In genomic region chr10:66935731-66936130, GRCm38 (mm10) we compare ENCODE assay signal across 17 mouse cellular contexts.
DNase-seq lines count a peak whose midpoint lies in the region; ATAC-seq lines count a peak whose summit lies in the region.
"Had no signal": no experiment of that assay in that cellular context is flagged by ENCODE, and none has a peak within 500 bp of the region (broad histone marks: within the 10 kb centered on the region; RNA-seq: fewer than 3 reads in every experiment).

No protein-coding gene starts in this region.

- no peak for ATAC-seq in limb, embryonic 12.5 days (ENCODE audit: insufficient number of reproducible peaks, insufficient read depth, low FRiP score, low TSS enrichment, low read depth)
- peak; percentile 87 for ATAC-seq in heart, embryonic 12.5 days (ENCODE audit: insufficient number of reproducible peaks, low FRiP score)
- peak; percentile 86 for ATAC-seq in limb, embryonic 13.5 days (ENCODE audit: low FRiP score, low read depth)
- ATAC-seq in liver, embryonic 11.5 days (replicated peaks; ENCODE audit: low FRiP score), result no peak
- ATAC-seq in neural tube, embryonic 15.5 days (ENCODE audit: low FRiP score), result no peak
- ATAC-seq: intestine, postnatal 0 days; midbrain, embryonic 15.5 days; Patski had no signal

- DNase-seq in limb, embryonic 10.5 days (ENCODE audit: low spot score), result no peak
- DNase-seq in liver, embryonic 11.5 days (ENCODE audit: low spot score), result no peak
- no peak for DNase-seq in right cerebral cortex, adult 18-20 months
- DNase-seq: cerebellum, postnatal 10 days; gastrocnemius, postnatal 14 days; kidney, postnatal 36 days; left cerebral cortex, postnatal 4 days; lung, embryonic 14.5 days; right cerebral cortex, postnatal 25 days; thymus, adult 18-20 months had no signal

- no peaks in the 10 kb centered on the region for H3K9me3 ChIP-seq in limb, embryonic 12.5 days
- H3K9me3 ChIP-seq in limb, embryonic 10.5 days (replicated peaks), result no peaks in the 10 kb centered on the region
- H3K9me3 ChIP-seq in heart, embryonic 12.5 days (replicated peaks), result no peaks in the 10 kb centered on the region
- no peaks in the 10 kb centered on the region for H3K9me3 ChIP-seq in limb, embryonic 13.5 days
- H3K9me3 ChIP-seq in liver, embryonic 11.5 days (ENCODE audit: control insufficient read depth, low read length), result no peaks in the 10 kb centered on the region
- no peaks in the 10 kb centered on the region for H3K9me3 ChIP-seq in neural tube, embryonic 15.5 days (replicated peaks)
- H3K9me3 ChIP-seq: midbrain, embryonic 15.5 days had no signal

- no peaks in the 10 kb centered on the region for H3K36me3 ChIP-seq in limb, embryonic 12.5 days
- no peaks in the 10 kb centered on the region for H3K36me3 ChIP-seq in limb, embryonic 10.5 days
- no peaks in the 10 kb centered on the region for H3K36me3 ChIP-seq in heart, embryonic 12.5 days
- H3K36me3 ChIP-seq in limb, embryonic 13.5 days, result no peaks in the 10 kb centered on the region
- no peaks in the 10 kb centered on the region for H3K36me3 ChIP-seq in liver, embryonic 11.5 days (ENCODE audit: control insufficient read depth, insufficient read depth, low read length)
- no peaks in the 10 kb centered on the region for H3K36me3 ChIP-seq in neural tube, embryonic 15.5 days
- H3K36me3 ChIP-seq: midbrain, embryonic 15.5 days had no signal

- no peak overlapping the region for H3K4me3 ChIP-seq in limb, embryonic 12.5 days (replicated peaks)
- no peak overlapping the region for H3K4me3 ChIP-seq in limb, embryonic 10.5 days
- no peak overlapping the region for H3K4me3 ChIP-seq in heart, embryonic 12.5 days
- no peak overlapping the region for H3K4me3 ChIP-seq in limb, embryonic 13.5 days
- H3K4me3 ChIP-seq in liver, embryonic 11.5 days (ENCODE audit: low read depth, low read length), result no peak overlapping the region
- H3K4me3 ChIP-seq in neural tube, embryonic 15.5 days (replicated peaks), result no peak overlapping the region
- H3K4me3 ChIP-seq: midbrain, embryonic 15.5 days had no signal

- 0 out of 2 replicates have a peak overlapping the region, but pooled peaks have one; percentile 12 for H3K27ac ChIP-seq in limb, embryonic 12.5 days
- H3K27ac ChIP-seq in limb, embryonic 10.5 days, result no peak overlapping the region
- peak overlapping the region; percentile 56 for H3K27ac ChIP-seq in heart, embryonic 12.5 days (ENCODE audit: poor library complexity, severe bottlenecking)
- 0 out of 2 replicates have a peak overlapping the region, but pooled peaks have one; percentile 34 for H3K27ac ChIP-seq in limb, embryonic 13.5 days
- no peak overlapping the region for H3K27ac ChIP-seq in liver, embryonic 11.5 days (ENCODE audit: low read depth, low read length)
- no peak overlapping the region for H3K27ac ChIP-seq in neural tube, embryonic 15.5 days (replicated peaks)
- H3K27ac ChIP-seq: midbrain, embryonic 15.5 days had no signal

- no peak overlapping the region for H3K4me2 ChIP-seq in limb, embryonic 12.5 days
- H3K4me2 ChIP-seq in heart, embryonic 12.5 days, result peak overlapping the region; percentile 35; the same call in 1 of the 2 replicates
- 0 out of 2 replicates have a peak overlapping the region, but pooled peaks have one; percentile 4 for H3K4me2 ChIP-seq in limb, embryonic 13.5 days (replicated peaks)
- no peak overlapping the region for H3K4me2 ChIP-seq in liver, embryonic 11.5 days
- no peak overlapping the region for H3K4me2 ChIP-seq in neural tube, embryonic 15.5 days
- H3K4me2 ChIP-seq: lung, embryonic 14.5 days; midbrain, embryonic 15.5 days had no signal

- WGBS in limb, embryonic 12.5 days, result 55% methylated on average over 6 of the region's 6 CpGs
- 73% methylated on average over 6 of the region's 6 CpGs for WGBS in limb, embryonic 10.5 days
- WGBS in heart, embryonic 12.5 days, result 30% methylated on average over 6 of the region's 6 CpGs
- WGBS in limb, embryonic 13.5 days, result 45% methylated on average over 6 of the region's 6 CpGs
- WGBS in liver, embryonic 11.5 days, result 66% methylated on average over 6 of the region's 6 CpGs
- 68% methylated on average over 6 of the region's 6 CpGs for WGBS in neural tube, embryonic 15.5 days

- no peaks in the 10 kb centered on the region for H3K27me3 ChIP-seq in limb, embryonic 12.5 days
- no peaks in the 10 kb centered on the region for H3K27me3 ChIP-seq in limb, embryonic 10.5 days (ENCODE audit: low read depth, poor library complexity, severe bottlenecking)
- no peaks in the 10 kb centered on the region for H3K27me3 ChIP-seq in heart, embryonic 12.5 days (replicated peaks)
- H3K27me3 ChIP-seq in limb, embryonic 13.5 days, result no peaks in the 10 kb centered on the region
- H3K27me3 ChIP-seq in liver, embryonic 11.5 days (replicated peaks; ENCODE audit: control insufficient read depth, insufficient read depth, low read length), result no peaks in the 10 kb centered on the region
- H3K27me3 ChIP-seq in neural tube, embryonic 15.5 days (replicated peaks), result no peaks in the 10 kb centered on the region
- H3K27me3 ChIP-seq: midbrain, embryonic 15.5 days; Patski had no signal

- H3K9ac ChIP-seq in limb, embryonic 12.5 days (replicated peaks), result no peak overlapping the region
- no peak overlapping the region for H3K9ac ChIP-seq in heart, embryonic 12.5 days
- no peak overlapping the region for H3K9ac ChIP-seq in limb, embryonic 13.5 days
- no peak overlapping the region for H3K9ac ChIP-seq in liver, embryonic 11.5 days (ENCODE audit: low read depth, low read length)
- no peak overlapping the region for H3K9ac ChIP-seq in neural tube, embryonic 15.5 days (replicated peaks)
- H3K9ac ChIP-seq: lung, embryonic 14.5 days; midbrain, embryonic 15.5 days had no signal

- 0 out of 2 replicates have a peak, but pooled peaks cover 7% of the 10 kb centered on the region for H3K4me1 ChIP-seq in limb, embryonic 12.5 days (replicated peaks)
- peaks cover 5% of the 10 kb centered on the region for H3K4me1 ChIP-seq in limb, embryonic 10.5 days
- H3K4me1 ChIP-seq in heart, embryonic 12.5 days (replicated peaks), result peaks cover 8% of the 10 kb centered on the region
- peaks cover 10% of the 10 kb centered on the region; the same call in 1 of the 2 replicates for H3K4me1 ChIP-seq in limb, embryonic 13.5 days
- no peaks in the 10 kb centered on the region for H3K4me1 ChIP-seq in liver, embryonic 11.5 days (replicated peaks; ENCODE audit: control insufficient read depth, insufficient read depth, low read length)
- no peaks in the 10 kb centered on the region for H3K4me1 ChIP-seq in neural tube, embryonic 15.5 days
- H3K4me1 ChIP-seq: midbrain, embryonic 15.5 days had no signal

Comparison
In these comparisons a context has a peak if more than half of its experiments do, and no peak if none do; other contexts are left out.
1. ATAC-seq: peak in heart, embryonic 12.5 days (single experiment) and limb, embryonic 13.5 days (single experiment); none in limb, embryonic 12.5 days (single experiment), liver, embryonic 11.5 days (single experiment) and neural tube, embryonic 15.5 days (single experiment).
2. H3K27ac ChIP-seq: peak in limb, embryonic 12.5 days (single experiment), heart, embryonic 12.5 days (single experiment) and limb, embryonic 13.5 days (single experiment); none in limb, embryonic 10.5 days (single experiment), liver, embryonic 11.5 days (single experiment) and neural tube, embryonic 15.5 days (single experiment).
3. H3K4me2 ChIP-seq: peak in heart, embryonic 12.5 days (single experiment) and limb, embryonic 13.5 days (single experiment); none in limb, embryonic 12.5 days (single experiment), liver, embryonic 11.5 days (single experiment) and neural tube, embryonic 15.5 days (single experiment).